Mouse (Mus musculus) midbrain, embryonic 13.5 days (tissue): ENCODE results near the gene Agap3. TPM values are rescaled to one million over a fixed set of nuclear protein-coding genes. Genes with fewer than 3 reads are reported as not detected.

Experiments used
- ATAC-seq: fragments of 200-750 bp; cut with Nextera tagmentation; 2 replicates; pipeline ENCODE4 v1.8.0; 2017; ENCODE audit warnings: mild to moderate bottlenecking, moderate TSS enrichment, moderate library complexity
- H3K27ac ChIP-seq: fragments of 300-500 bp; sonication (generic); 2 replicates; pipeline ENCODE4 v1.5.1; 2015; ENCODE audit warnings: inconsistent platforms, mild to moderate bottlenecking, moderate library complexity
- H3K27me3 ChIP-seq: fragments of 300-500 bp; sonication (generic); 2 replicates; pipeline ENCODE4 v1.6.1; 2015; ENCODE audit warnings: mild to moderate bottlenecking, inconsistent platforms
- H3K36me3 ChIP-seq: fragments of 300-500 bp; sonication (generic); 2 replicates; pipeline ENCODE4 v1.6.1; 2015; ENCODE audit warnings: mild to moderate bottlenecking, inconsistent platforms
- H3K4me1 ChIP-seq: fragments of 300-500 bp; sonication (generic); replicated peaks from 2 replicates; pipeline ENCODE4 v1.6.1; 2015; ENCODE audit warnings: inconsistent platforms
- H3K4me2 ChIP-seq: fragments of 300-500 bp; sonication (generic); replicated peaks from 2 replicates; pipeline ENCODE4 v1.6.1; 2015; ENCODE audit warnings: moderate library complexity, mild to moderate bottlenecking, inconsistent platforms
- H3K4me3 ChIP-seq: fragments of 300-500 bp; sonication (generic); replicated peaks from 2 replicates; pipeline ENCODE4 v1.5.1; 2015; ENCODE audit warnings: mild to moderate bottlenecking, inconsistent platforms
- H3K9ac ChIP-seq: fragments of 300-500 bp; sonication (generic); replicated peaks from 2 replicates; pipeline ENCODE4 v1.6.1; 2015; ENCODE audit warnings: mild to moderate bottlenecking, inconsistent platforms
- H3K9me3 ChIP-seq: fragments of 300-500 bp; sonication (generic); 2 replicates; pipeline ENCODE4 v1.6.1; 2016; ENCODE audit warnings: mild to moderate bottlenecking, inconsistent platforms
- WGBS: fragments of 180-500 bp; shearing (Covaris S2); methylation state at CpG from one replicate; pipeline ENCODE4 v1.1.7; 2015; 5-methylcytosine and 5-hydroxymethylcytosine counted together
- polyA plus RNA-seq: library from polyadenylated mRNA; unstranded; fragments of >200 nt; fragmentation: Nextera tagmentation; extraction: Ambion mirVana; gene quantifications from 2 replicates; pipeline ENCODE4 v1.2.1, GENCODE M21; 2015

The Agap3 gene
- polyA plus RNA-seq, 1 experiment from 2014 or later = 52.2 TPM

- Histone ChIP-seq H3K36me3 (peaks cover 71% of the 10 kb centered on the region), H3K4me3 (no peak overlapping the region), H3K9me3 (no peaks in the 10 kb centered on the region), H3K27ac (peak overlapping the region; percentile 5; the same call in 1 of the 2 replicates), H3K9ac (0 out of 2 replicates have a peak overlapping the region, but pooled peaks have one; percentile 24), H3K4me1 (peaks cover 60% of the 10 kb centered on the region), H3K4me2 (no peak overlapping the region), H3K27me3 (peaks cover 3% of the 10 kb centered on the region; the same call in 1 of the 2 replicates)
- ATAC-seq = peak; percentile 4; the same call in 1 of the 2 replicates
- 37% methylated on average over 40 of the region's 41 CpGs for WGBS
Measured at GRCm38 (mm10) chr5:24482247-24483079, 30.5 kb downstream of the Agap3 start.

- WGBS = 17% methylated on average over 11 of the region's 11 CpGs
- peak; percentile 29 for ATAC-seq
- peaks cover 3% of the 10 kb centered on the region; the same call in 1 of the 2 replicates for H3K27me3 ChIP-seq
- peaks cover 60% of the 10 kb centered on the region for H3K4me1 ChIP-seq
- peak overlapping the region; percentile 14; the same call in 1 of the 2 replicates for H3K27ac ChIP-seq
- no peak overlapping the region for H3K9ac ChIP-seq
- no peaks in the 10 kb centered on the region for H3K9me3 ChIP-seq
- H3K36me3 ChIP-seq = peaks cover 71% of the 10 kb centered on the region
- H3K4me2 ChIP-seq = no peak overlapping the region
- no peak overlapping the region for H3K4me3 ChIP-seq
Measured at GRCm38 (mm10) chr5:24483326-24483725, 31.3 kb downstream of the Agap3 start.

- ATAC-seq = no peak; the same call in 1 of the 2 replicates
- peaks cover 58% of the 10 kb centered on the region for H3K4me1 ChIP-seq
- peaks cover 71% of the 10 kb centered on the region for H3K36me3 ChIP-seq
- H3K27me3 ChIP-seq = peaks cover 3% of the 10 kb centered on the region; the same call in 1 of the 2 replicates
- peak overlapping the region; percentile 37; the same call in 1 of the 2 replicates for H3K9ac ChIP-seq
- H3K4me2 ChIP-seq = peak overlapping the region; percentile 43
- 18% methylated on average over 22 of the region's 22 CpGs for WGBS
- H3K27ac ChIP-seq = peak overlapping the region; percentile 42; the same call in 1 of the 2 replicates
- peak overlapping the region; percentile 6 for H3K4me3 ChIP-seq
- no peaks in the 10 kb centered on the region for H3K9me3 ChIP-seq
Measured at GRCm38 (mm10) chr5:24484963-24485362, 33.0 kb downstream of the Agap3 start.

- no peak for ATAC-seq
- H3K9me3 ChIP-seq = no peaks in the 10 kb centered on the region
- peaks cover 46% of the 10 kb centered on the region for H3K4me1 ChIP-seq
- H3K9ac ChIP-seq = no peak overlapping the region
- H3K36me3 ChIP-seq = peaks cover 71% of the 10 kb centered on the region
- no peak overlapping the region for H3K4me3 ChIP-seq
- peaks cover 3% of the 10 kb centered on the region; the same call in 1 of the 2 replicates for H3K27me3 ChIP-seq
- H3K4me2 ChIP-seq = no peak overlapping the region
- WGBS = 2% methylated on average over 8 of the region's 8 CpGs
- no peak overlapping the region for H3K27ac ChIP-seq
Measured at GRCm38 (mm10) chr5:24486097-24486496, 34.1 kb downstream of the Agap3 start.

- no peak overlapping the region for H3K27ac ChIP-seq
- no peak for ATAC-seq
- WGBS = 96% methylated on average over 5 of the region's 5 CpGs
- no peak overlapping the region for H3K4me3 ChIP-seq
- peaks cover 40% of the 10 kb centered on the region for H3K4me1 ChIP-seq
- no peak overlapping the region for H3K9ac ChIP-seq
- peaks cover 3% of the 10 kb centered on the region; the same call in 1 of the 2 replicates for H3K27me3 ChIP-seq
- H3K36me3 ChIP-seq = peaks cover 73% of the 10 kb centered on the region
- no peak overlapping the region for H3K4me2 ChIP-seq
- H3K9me3 ChIP-seq = no peaks in the 10 kb centered on the region
Measured at GRCm38 (mm10) chr5:24486738-24487137, 34.8 kb downstream of the Agap3 start.

GRCm38 (mm10) chr5:24490413-24490920 lies 38.5 kb downstream of the Agap3 start:
- H3K36me3 ChIP-seq = peaks cover 86% of the 10 kb centered on the region
- H3K27ac ChIP-seq = 0 out of 2 replicates have a peak overlapping the region, but pooled peaks have one; percentile 4
- ATAC-seq = no peak
- H3K9me3 ChIP-seq = no peaks in the 10 kb centered on the region
- peaks cover 21% of the 10 kb centered on the region for H3K4me1 ChIP-seq
- H3K4me2 ChIP-seq = no peak overlapping the region
- H3K4me3 ChIP-seq = no peak overlapping the region
- WGBS = 81% methylated on average over 14 of the region's 14 CpGs
- H3K27me3 ChIP-seq = no peaks in the 10 kb centered on the region
- H3K9ac ChIP-seq = no peak overlapping the region

- no peak overlapping the region for H3K4me3 ChIP-seq
- 88% methylated on average over 16 of the region's 16 CpGs for WGBS
- H3K36me3 ChIP-seq = peaks cover 97% of the 10 kb centered on the region
- no peak overlapping the region for H3K9ac ChIP-seq
- peaks cover 29% of the 10 kb centered on the region for H3K4me1 ChIP-seq
- H3K27ac ChIP-seq = no peak overlapping the region
- no peak overlapping the region for H3K4me2 ChIP-seq
- H3K27me3 ChIP-seq = no peaks in the 10 kb centered on the region
- no peaks in the 10 kb centered on the region for H3K9me3 ChIP-seq
- no peak for ATAC-seq
Measured at GRCm38 (mm10) chr5:24492546-24493285, 40.7 kb downstream of the Agap3 start.

GRCm38 (mm10) chr5:24495019-24495418 lies 43.0 kb downstream of the Agap3 start:
- H3K9me3 ChIP-seq = no peaks in the 10 kb centered on the region
- H3K4me2 ChIP-seq = no peak overlapping the region
- peaks cover 97% of the 10 kb centered on the region for H3K36me3 ChIP-seq
- H3K9ac ChIP-seq = no peak overlapping the region
- peak overlapping the region; percentile 59 for H3K27ac ChIP-seq
- 55% methylated on average over 15 of the region's 15 CpGs for WGBS
- H3K4me1 ChIP-seq = peaks cover 47% of the 10 kb centered on the region
- no peaks in the 10 kb centered on the region for H3K27me3 ChIP-seq
- ATAC-seq = no peak
- no peak overlapping the region for H3K4me3 ChIP-seq

GRCm38 (mm10) chr5:24496756-24497155 lies 44.8 kb downstream of the Agap3 start:
- no peaks in the 10 kb centered on the region for H3K9me3 ChIP-seq
- no peak for ATAC-seq
- peaks cover 97% of the 10 kb centered on the region for H3K36me3 ChIP-seq
- no peak overlapping the region for H3K4me3 ChIP-seq
- H3K27me3 ChIP-seq = no peaks in the 10 kb centered on the region
- no peak overlapping the region; the same call in 1 of the 2 replicates for H3K27ac ChIP-seq
- 51% methylated on average over 6 of the region's 6 CpGs for WGBS
- H3K4me2 ChIP-seq = no peak overlapping the region
- peaks cover 55% of the 10 kb centered on the region for H3K4me1 ChIP-seq
- H3K9ac ChIP-seq = 0 out of 2 replicates have a peak overlapping the region, but pooled peaks have one; percentile 28

- Histone ChIP-seq H3K4me2 (no peak overlapping the region), H3K4me3 (no peak overlapping the region), H3K9ac (peak overlapping the region; percentile 28; the same call in 1 of the 2 replicates), H3K27me3 (0 out of 2 replicates have a peak, but pooled peaks cover 3% of the 10 kb centered on the region), H3K36me3 (peaks cover 95% of the 10 kb centered on the region), H3K4me1 (peaks cover 55% of the 10 kb centered on the region), H3K27ac (no peak overlapping the region), H3K9me3 (no peaks in the 10 kb centered on the region)
- no peak for ATAC-seq
- 68% methylated on average over 12 of the region's 12 CpGs for WGBS
Measured at GRCm38 (mm10) chr5:24497526-24497925, 45.5 kb downstream of the Agap3 start.

- peaks cover 55% of the 10 kb centered on the region for H3K4me1 ChIP-seq
- H3K4me3 ChIP-seq = no peak overlapping the region
- no peak overlapping the region for H3K4me2 ChIP-seq
- H3K9ac ChIP-seq = no peak overlapping the region
- H3K27ac ChIP-seq = no peak overlapping the region
- 70% methylated on average over 10 of the region's 10 CpGs for WGBS
- peaks cover 85% of the 10 kb centered on the region for H3K36me3 ChIP-seq
- no peaks in the 10 kb centered on the region for H3K9me3 ChIP-seq
- no peak for ATAC-seq
- H3K27me3 ChIP-seq = peaks cover 16% of the 10 kb centered on the region
Measured at GRCm38 (mm10) chr5:24499113-24499512, 47.1 kb downstream of the Agap3 start.
